Comparison of ENCODE assay signal across 14 mouse cellular contexts in genomic region chr12:90945743-90946527, GRCm38 (mm10).
A peak's percentile ranks its signal among the peaks of the same experiment; 100 is the strongest.
DNase-seq lines count a peak whose midpoint lies in the region; ATAC-seq lines count a peak whose summit lies in the region.
"Had no signal": no experiment of that assay in that cellular context is flagged by ENCODE, and none has a peak within 500 bp of the region (broad histone marks: within the 10 kb centered on the region; RNA-seq: fewer than 3 reads in every experiment).

No protein-coding gene starts in this region.

- H3K4me1 ChIP-seq in limb, embryonic 13.5 days: no peaks in the 10 kb centered on the region
- no peaks in the 10 kb centered on the region for H3K4me1 ChIP-seq in limb, embryonic 10.5 days
- H3K4me1 ChIP-seq: limb, embryonic 12.5 days had no signal

- no peak overlapping the region for H3K4me3 ChIP-seq in limb, embryonic 13.5 days
- no peak overlapping the region for H3K4me3 ChIP-seq in limb, embryonic 10.5 days
- H3K4me3 ChIP-seq: limb, embryonic 12.5 days had no signal

- intact Hi-C loops in heart, postnatal 10 days (cut with DNase I): loop anchor here (2.0 to 5.0 kb wide), 2 partner anchors 95 to 116 kb away; no protein-coding TSS in a partner anchor

- H3K9ac ChIP-seq in limb, embryonic 13.5 days: no peak overlapping the region
- H3K9ac ChIP-seq: limb, embryonic 12.5 days had no signal

- no peak overlapping the region for H3K4me2 ChIP-seq in limb, embryonic 13.5 days (replicated peaks)
- H3K4me2 ChIP-seq: limb, embryonic 12.5 days had no signal

- H3K9me3 ChIP-seq in limb, embryonic 13.5 days: no peaks in the 10 kb centered on the region
- no peaks in the 10 kb centered on the region for H3K9me3 ChIP-seq in limb, embryonic 10.5 days (replicated peaks)
- H3K9me3 ChIP-seq: limb, embryonic 12.5 days had no signal

- ATAC-seq in limb, embryonic 13.5 days (ENCODE audit: low FRiP score, low read depth): peak; percentile 72

- no peaks in the 10 kb centered on the region for H3K36me3 ChIP-seq in limb, embryonic 13.5 days
- no peaks in the 10 kb centered on the region for H3K36me3 ChIP-seq in limb, embryonic 10.5 days
- H3K36me3 ChIP-seq: limb, embryonic 12.5 days had no signal

- H3K27ac ChIP-seq in limb, embryonic 13.5 days: no peak overlapping the region
- H3K27ac ChIP-seq in limb, embryonic 10.5 days: no peak overlapping the region
- H3K27ac ChIP-seq: limb, embryonic 12.5 days had no signal

- no peak for DNase-seq in limb, embryonic 10.5 days (ENCODE audit: low spot score)
- DNase-seq in heart, adult 8-10 months (ENCODE audit: low spot score): peak; percentile 68
- peak; percentile 65 to 69 for DNase-seq in heart, postnatal 10 days
- no peak for DNase-seq in spleen, adult 18-20 months
- DNase-seq in testis, postnatal 10 days (ENCODE audit: low spot score): no peak
- DNase-seq in c-Kit-positive CD71-positive TER-119-positive erythroid progenitor cells, embryonic 14.5 days (ENCODE audit: low spot score): no peak
- DNase-seq: adrenal gland, postnatal 36 days; cerebellum, postnatal 36 days; kidney, adult 9 months; layer of hippocampus, postnatal 36 days; lung, adult 18-20 months; midbrain, embryonic 14.5 days had no signal

- 54% methylated on average over 6 of the region's 6 CpGs for WGBS in limb, embryonic 13.5 days
- WGBS in limb, embryonic 10.5 days: 73% methylated on average over 6 of the region's 6 CpGs

- no peaks in the 10 kb centered on the region for H3K27me3 ChIP-seq in limb, embryonic 13.5 days
- no peaks in the 10 kb centered on the region for H3K27me3 ChIP-seq in limb, embryonic 10.5 days (ENCODE audit: low read depth, poor library complexity, severe bottlenecking)
- H3K27me3 ChIP-seq: limb, embryonic 12.5 days had no signal

Comparison
In these comparisons a context has a peak if more than half of its experiments do, and no peak if none do; other contexts are left out.
1. DNase-seq: peak in heart, adult 8-10 months (single experiment) and heart, postnatal 10 days (2 of 2); none in limb, embryonic 10.5 days (single experiment), spleen, adult 18-20 months (0 of 2), testis, postnatal 10 days (single experiment) and c-Kit-positive CD71-positive TER-119-positive erythroid progenitor cells, embryonic 14.5 days (single experiment).